In the genomic region with DNA sequence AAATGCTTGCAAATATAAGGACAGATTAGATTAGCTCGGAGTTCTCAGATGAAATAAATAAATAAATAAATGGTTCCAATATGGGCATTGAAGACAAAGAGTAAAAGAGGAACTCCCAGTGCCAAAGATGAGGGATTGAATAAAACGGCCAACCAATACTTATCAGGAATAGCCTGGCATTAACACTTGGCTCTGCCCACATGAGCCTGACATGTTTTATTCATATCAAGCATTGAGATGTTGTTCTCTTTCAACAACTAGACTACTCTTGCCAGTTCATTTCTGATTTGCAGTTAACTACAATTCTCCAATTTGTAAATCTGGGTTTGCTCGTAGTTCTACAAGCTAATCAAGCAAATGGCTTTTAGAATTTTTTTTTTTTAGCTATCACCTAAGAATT, we compare ENCODE assay signal across 34 mouse cellular contexts.
"Had no signal": no experiment of that assay in that cellular context is flagged by ENCODE, and none has a peak within 500 bp of the region (broad histone marks: within the 10 kb centered on the region; RNA-seq: fewer than 3 reads in every experiment).

No protein-coding gene starts in this region.

- H3K27ac ChIP-seq: heart, embryonic 15.5 days; hindbrain, embryonic 10.5 days; hindbrain, embryonic 12.5 days; hindbrain, embryonic 13.5 days; hindbrain, embryonic 14.5 days; hindbrain, embryonic 15.5 days; hindbrain, postnatal 0 days; intestine, embryonic 15.5 days; kidney, embryonic 15.5 days; kidney, postnatal 0 days; layer of hippocampus, adult 2 months; left cerebral cortex, adult 2 months had no signal

- H3K4me1 ChIP-seq: hindbrain, embryonic 13.5 days; hindbrain, embryonic 15.5 days; intestine, embryonic 15.5 days had no signal

- H3K4me2 ChIP-seq: heart, embryonic 12.5 days; heart, embryonic 13.5 days; heart, embryonic 15.5 days; hindbrain, embryonic 12.5 days; hindbrain, embryonic 13.5 days; hindbrain, embryonic 14.5 days; hindbrain, embryonic 15.5 days; intestine, embryonic 15.5 days; kidney, embryonic 15.5 days had no signal

- H3K36me3 ChIP-seq: heart, embryonic 12.5 days; heart, embryonic 13.5 days; heart, embryonic 15.5 days; hindbrain, embryonic 10.5 days; hindbrain, embryonic 12.5 days; hindbrain, embryonic 13.5 days; hindbrain, embryonic 15.5 days; intestine, embryonic 15.5 days; kidney, embryonic 15.5 days had no signal

- H3K9ac ChIP-seq: heart, embryonic 12.5 days; heart, embryonic 13.5 days; heart, embryonic 15.5 days; hindbrain, embryonic 12.5 days; hindbrain, embryonic 13.5 days; hindbrain, embryonic 14.5 days; hindbrain, embryonic 15.5 days; intestine, embryonic 15.5 days; kidney, embryonic 15.5 days had no signal

- H3K27me3 ChIP-seq: heart, embryonic 12.5 days; heart, embryonic 13.5 days; heart, embryonic 15.5 days; hindbrain, embryonic 12.5 days; hindbrain, embryonic 13.5 days; hindbrain, embryonic 15.5 days; intestine, embryonic 15.5 days; kidney, embryonic 15.5 days had no signal

- H3K4me3 ChIP-seq: heart, embryonic 12.5 days; heart, embryonic 13.5 days; heart, embryonic 15.5 days; hindbrain, embryonic 10.5 days; hindbrain, embryonic 12.5 days; hindbrain, embryonic 13.5 days; hindbrain, embryonic 15.5 days; intestine, embryonic 15.5 days; kidney, embryonic 15.5 days; layer of hippocampus, adult 2 months; left cerebral cortex, adult 2 months had no signal

- DNase-seq: heart, postnatal 10 days; heart, postnatal 14 days; heart, postnatal 36 days; heart, postnatal 4 days; kidney, adult 11 months; kidney, adult 18-20 months; kidney, adult 2 months; kidney, adult 8-10 months; kidney, adult 9 months; kidney, postnatal 10 days; kidney, postnatal 14 days; kidney, postnatal 25 days; kidney, postnatal 36 days; kidney, postnatal 4 days; layer of hippocampus, adult 9-11 months; layer of hippocampus, postnatal 36 days had no signal

- ATAC-seq: hindbrain, embryonic 16.5 days; hindbrain, postnatal 0 days; inflammation-experienced regulatory T-cells, adult 6 months; intestine, embryonic 15.5 days; intestine, embryonic 16.5 days; intestine, postnatal 0 days had no signal

- H3K9me3 ChIP-seq: heart, embryonic 12.5 days; heart, embryonic 13.5 days; heart, embryonic 15.5 days; hindbrain, embryonic 10.5 days; hindbrain, embryonic 12.5 days; hindbrain, embryonic 13.5 days; hindbrain, embryonic 15.5 days; intestine, embryonic 15.5 days; kidney, embryonic 15.5 days had no signal
